Mouse (Mus musculus): ENCODE measurements around the gene Rerg. TPM values are rescaled to one million over a fixed set of nuclear protein-coding genes. Genes with fewer than 3 reads are reported as not detected.

Gene Rerg
- polyA plus RNA-seq (2014; fragmentation: Nextera tagmentation; extraction: Ambion mirVana) = 0.88 and 1.3 TPM in 2 replicates

- 15% methylated on average over 5 of the region's 5 CpGs for WGBS
Measured at GRCm38 (mm10) chr6:137170226-137170625, at the start of gene Rerg. TSS of gene Rerg (minus strand) at chr6:137170497.

GRCm38 (mm10) chr6:137217841-137218463 is 47.7 kb upstream of the Rerg start:
- no peak overlapping the region for H3K4me3 ChIP-seq (ENCODE audit: low read depth, low read length)
- no peak overlapping the region for H3K27ac ChIP-seq (ENCODE audit: low read depth, low read length)
- no peaks in the 10 kb centered on the region for H3K9me3 ChIP-seq (ENCODE audit: control insufficient read depth, low read length)
- H3K9ac ChIP-seq (ENCODE audit: low read length) = no peak overlapping the region
- no peak overlapping the region for H3K4me2 ChIP-seq (ENCODE audit: low read depth)
- ATAC-seq (ENCODE audit: insufficient read depth, low FRiP score, low TSS enrichment) (no peak), DNase-seq (ENCODE audit: low spot score) (no peak)
- H3K36me3 ChIP-seq (ENCODE audit: control insufficient read depth, insufficient read depth, low read length) = no peaks in the 10 kb centered on the region
- no peaks in the 10 kb centered on the region for H3K4me1 ChIP-seq (ENCODE audit: control insufficient read depth, insufficient read depth, low read length)
- H3K27me3 ChIP-seq (ENCODE audit: control insufficient read depth, insufficient read depth, low read length) = no peaks in the 10 kb centered on the region
- whole genome bisulfite sequencing = 80% methylated on average over 8 of the region's 8 CpGs

More at GRCm38 (mm10) chr6:137170226-137170625, at the start of gene Rerg:
- DNase-seq (ENCODE audit: low spot score) = no peak
- H3K36me3 ChIP-seq (ENCODE audit: control insufficient read depth, insufficient read depth, low read length) = no peaks in the 10 kb centered on the region
- H3K27ac ChIP-seq (ENCODE audit: low read depth, low read length) = no peak within 1 kb of the TSS
- peaks cover 3% of the 10 kb centered on the region; the same call in 1 of the 2 replicates for H3K27me3 ChIP-seq (ENCODE audit: control insufficient read depth, insufficient read depth, low read length)
- H3K4me3 ChIP-seq (ENCODE audit: low read depth, low read length) = peak within 1 kb of the TSS; percentile 46
- peak within 1 kb of the TSS; percentile 57 for H3K9ac ChIP-seq (ENCODE audit: low read length)
- H3K4me2 ChIP-seq (ENCODE audit: low read depth) = peak within 1 kb of the TSS; percentile 91
- peaks cover 6% of the 10 kb centered on the region; the same call in 1 of the 2 replicates for H3K4me1 ChIP-seq (ENCODE audit: control insufficient read depth, insufficient read depth, low read length)
- H3K9me3 ChIP-seq (ENCODE audit: control insufficient read depth, low read length) = no peaks in the 10 kb centered on the region
- no peak for ATAC-seq (ENCODE audit: insufficient read depth, low FRiP score, low TSS enrichment)

- DNase-seq (ENCODE audit: low spot score) = no peak
- no peak for ATAC-seq (ENCODE audit: insufficient read depth, low FRiP score, low TSS enrichment)
- H3K9ac ChIP-seq (ENCODE audit: low read length) = no peak overlapping the region
- 83% methylated on average over 2 of the region's 2 CpGs for WGBS
- H3K27ac ChIP-seq (ENCODE audit: low read depth, low read length) = no peak overlapping the region
- no peaks in the 10 kb centered on the region for H3K4me1 ChIP-seq (ENCODE audit: control insufficient read depth, insufficient read depth, low read length)
- H3K4me2 ChIP-seq (ENCODE audit: low read depth) = no peak overlapping the region
- no peaks in the 10 kb centered on the region for H3K27me3 ChIP-seq (ENCODE audit: control insufficient read depth, insufficient read depth, low read length)
- no peaks in the 10 kb centered on the region for H3K9me3 ChIP-seq (ENCODE audit: control insufficient read depth, low read length)
- H3K4me3 ChIP-seq (ENCODE audit: low read depth, low read length) = no peak overlapping the region
- no peaks in the 10 kb centered on the region for H3K36me3 ChIP-seq (ENCODE audit: control insufficient read depth, insufficient read depth, low read length)
Measured at GRCm38 (mm10) chr6:137211441-137211840, 41.1 kb upstream of the Rerg start.

- Histone ChIP-seq H3K27ac (ENCODE audit: low read depth, low read length) (no peak overlapping the region), H3K4me3 (ENCODE audit: low read depth, low read length) (no peak overlapping the region), H3K36me3 (ENCODE audit: control insufficient read depth, insufficient read depth, low read length) (no peaks in the 10 kb centered on the region), H3K9me3 (ENCODE audit: control insufficient read depth, low read length) (no peaks in the 10 kb centered on the region), H3K4me2 (ENCODE audit: low read depth) (no peak overlapping the region), H3K27me3 (ENCODE audit: control insufficient read depth, insufficient read depth, low read length) (no peaks in the 10 kb centered on the region), H3K4me1 (ENCODE audit: control insufficient read depth, insufficient read depth, low read length) (no peaks in the 10 kb centered on the region), H3K9ac (ENCODE audit: low read length) (no peak overlapping the region)
- DNase-seq (ENCODE audit: low spot score) = no peak
- whole genome bisulfite sequencing = 93% methylated on average over 10 of the region's 10 CpGs
- no peak for ATAC-seq (ENCODE audit: insufficient read depth, low FRiP score, low TSS enrichment)
Measured at GRCm38 (mm10) chr6:137210991-137211390, 40.7 kb upstream of the Rerg start.

- H3K27me3 ChIP-seq (ENCODE audit: control insufficient read depth, insufficient read depth, low read length) = no peaks in the 10 kb centered on the region
- no peaks in the 10 kb centered on the region for H3K4me1 ChIP-seq (ENCODE audit: control insufficient read depth, insufficient read depth, low read length)
- no peak overlapping the region for H3K4me3 ChIP-seq (ENCODE audit: low read depth, low read length)
- no peak for DNase-seq (ENCODE audit: low spot score)
- H3K27ac ChIP-seq (ENCODE audit: low read depth, low read length) = no peak overlapping the region
- no peaks in the 10 kb centered on the region for H3K9me3 ChIP-seq (ENCODE audit: control insufficient read depth, low read length)
- WGBS = 93% methylated on average over 8 of the region's 8 CpGs
- H3K9ac ChIP-seq (ENCODE audit: low read length) = no peak overlapping the region
- no peak for ATAC-seq (ENCODE audit: insufficient read depth, low FRiP score, low TSS enrichment)
- H3K4me2 ChIP-seq (ENCODE audit: low read depth) = no peak overlapping the region
- H3K36me3 ChIP-seq (ENCODE audit: control insufficient read depth, insufficient read depth, low read length) = no peaks in the 10 kb centered on the region
Measured at GRCm38 (mm10) chr6:137209992-137210391, 39.7 kb upstream of the Rerg start.

GRCm38 (mm10) chr6:137207126-137207525 is 36.8 kb upstream of the Rerg start:
- Histone ChIP-seq H3K4me3 (ENCODE audit: low read depth, low read length) (no peak overlapping the region), H3K4me1 (ENCODE audit: control insufficient read depth, insufficient read depth, low read length) (no peaks in the 10 kb centered on the region), H3K36me3 (ENCODE audit: control insufficient read depth, insufficient read depth, low read length) (no peaks in the 10 kb centered on the region), H3K9ac (ENCODE audit: low read length) (no peak overlapping the region), H3K27ac (ENCODE audit: low read depth, low read length) (no peak overlapping the region), H3K9me3 (ENCODE audit: control insufficient read depth, low read length) (no peaks in the 10 kb centered on the region), H3K27me3 (ENCODE audit: control insufficient read depth, insufficient read depth, low read length) (no peaks in the 10 kb centered on the region), H3K4me2 (ENCODE audit: low read depth) (no peak overlapping the region)
- 81% methylated on average over 6 of the region's 6 CpGs for WGBS
- DNase-seq (ENCODE audit: low spot score) (no peak), ATAC-seq (ENCODE audit: insufficient read depth, low FRiP score, low TSS enrichment) (no peak)

GRCm38 (mm10) chr6:137205662-137206400 is 35.5 kb upstream of the Rerg start:
- no peaks in the 10 kb centered on the region for H3K4me1 ChIP-seq (ENCODE audit: control insufficient read depth, insufficient read depth, low read length)
- H3K4me3 ChIP-seq (ENCODE audit: low read depth, low read length) = no peak overlapping the region
- H3K27me3 ChIP-seq (ENCODE audit: control insufficient read depth, insufficient read depth, low read length) = no peaks in the 10 kb centered on the region
- no peaks in the 10 kb centered on the region for H3K9me3 ChIP-seq (ENCODE audit: control insufficient read depth, low read length)
- 0 out of 2 replicates have a peak, but pooled peaks have one; percentile 23 for ATAC-seq (ENCODE audit: insufficient read depth, low FRiP score, low TSS enrichment)
- H3K4me2 ChIP-seq (ENCODE audit: low read depth) = no peak overlapping the region
- H3K9ac ChIP-seq (ENCODE audit: low read length) = no peak overlapping the region
- H3K36me3 ChIP-seq (ENCODE audit: control insufficient read depth, insufficient read depth, low read length) = no peaks in the 10 kb centered on the region
- 67% methylated on average over 11 of the region's 11 CpGs for WGBS
- DNase-seq (ENCODE audit: low spot score) = no peak
- no peak overlapping the region for H3K27ac ChIP-seq (ENCODE audit: low read depth, low read length)

GRCm38 (mm10) chr6:137202661-137203060 is 32.4 kb upstream of the Rerg start:
- H3K27ac ChIP-seq (ENCODE audit: low read depth, low read length) = no peak overlapping the region
- no peak overlapping the region for H3K9ac ChIP-seq (ENCODE audit: low read length)
- H3K27me3 ChIP-seq (ENCODE audit: control insufficient read depth, insufficient read depth, low read length) = no peaks in the 10 kb centered on the region
- DNase-seq (ENCODE audit: low spot score) (no peak), ATAC-seq (ENCODE audit: insufficient read depth, low FRiP score, low TSS enrichment) (no peak)
- 86% methylated on average over 4 of the region's 4 CpGs for WGBS
- H3K4me3 ChIP-seq (ENCODE audit: low read depth, low read length) = no peak overlapping the region
- no peak overlapping the region for H3K4me2 ChIP-seq (ENCODE audit: low read depth)
- H3K9me3 ChIP-seq (ENCODE audit: control insufficient read depth, low read length) = no peaks in the 10 kb centered on the region
- H3K4me1 ChIP-seq (ENCODE audit: control insufficient read depth, insufficient read depth, low read length) = no peaks in the 10 kb centered on the region
- H3K36me3 ChIP-seq (ENCODE audit: control insufficient read depth, insufficient read depth, low read length) = no peaks in the 10 kb centered on the region

- H3K27ac ChIP-seq (ENCODE audit: low read depth, low read length) = no peak overlapping the region
- no peak for ATAC-seq (ENCODE audit: insufficient read depth, low FRiP score, low TSS enrichment)
- 70% methylated on average over 7 of the region's 7 CpGs for WGBS
Measured at GRCm38 (mm10) chr6:137201578-137201977, 31.3 kb upstream of the Rerg start.

More at GRCm38 (mm10) chr6:137201578-137201977, 31.3 kb upstream of the Rerg start:
- H3K36me3 ChIP-seq (ENCODE audit: control insufficient read depth, insufficient read depth, low read length) = no peaks in the 10 kb centered on the region
- no peak overlapping the region for H3K4me3 ChIP-seq (ENCODE audit: low read depth, low read length)
- no peaks in the 10 kb centered on the region for H3K4me1 ChIP-seq (ENCODE audit: control insufficient read depth, insufficient read depth, low read length)
- no peak overlapping the region for H3K9ac ChIP-seq (ENCODE audit: low read length)
- no peaks in the 10 kb centered on the region for H3K27me3 ChIP-seq (ENCODE audit: control insufficient read depth, insufficient read depth, low read length)
- no peaks in the 10 kb centered on the region for H3K9me3 ChIP-seq (ENCODE audit: control insufficient read depth, low read length)
- DNase-seq (ENCODE audit: low spot score) = no peak
- no peak overlapping the region for H3K4me2 ChIP-seq (ENCODE audit: low read depth)

All from neural tube, embryonic 11.5 days (tissue).